Mouse (Mus musculus) heart, postnatal 0 days (tissue): ENCODE measurements around the gene 1700015F17Rik. TPM values are rescaled to one million over a fixed set of nuclear protein-coding genes. Genes with fewer than 3 reads are reported as not detected.

Experiments used
- ATAC-seq: fragments of 200-750 bp; cut with Nextera tagmentation; 2 replicates; pipeline ENCODE4 v1.8.0; 2017; ENCODE audit warnings: low read depth, moderate number of reproducible peaks, moderate library complexity; ENCODE audit not compliant: insufficient read depth
- DNase-seq: peaks from one replicate; pipeline ENCODE4 v3.0.0-alpha.2; 2016; ENCODE audit warnings: low spot score
- H3K27ac ChIP-seq: fragments of 300-500 bp; sonication (generic); 2 replicates; pipeline ENCODE4 v1.5.1; 2014; ENCODE audit warnings: low read depth, mild to moderate bottlenecking
- H3K27me3 ChIP-seq: fragments of 300-500 bp; sonication (generic); 2 replicates; pipeline ENCODE4 v1.6.1; 2014; ENCODE audit warnings: low read length, mixed read lengths; ENCODE audit not compliant: control insufficient read depth, insufficient read depth
- H3K36me3 ChIP-seq: fragments of 300-500 bp; sonication (generic); replicated peaks from 2 replicates; pipeline ENCODE4 v1.6.1; 2014; ENCODE audit warnings: low read length, mixed read lengths; ENCODE audit not compliant: control insufficient read depth, insufficient read depth
- H3K4me1 ChIP-seq: fragments of 300-500 bp; sonication (generic); 2 replicates; pipeline ENCODE4 v1.6.1; 2014; ENCODE audit warnings: antibody characterized with exemption; ENCODE audit not compliant: control insufficient read depth, insufficient read depth
- H3K4me2 ChIP-seq: fragments of 300-500 bp; sonication (generic); 2 replicates; pipeline ENCODE4 v1.6.1; 2014; ENCODE audit warnings: low read depth, mild to moderate bottlenecking, low read length, moderate library complexity
- H3K4me3 ChIP-seq: fragments of 300-500 bp; sonication (generic); 2 replicates; pipeline ENCODE4 v1.5.1; 2014; ENCODE audit warnings: low read depth, low read length
- H3K9ac ChIP-seq: fragments of 300-500 bp; sonication (generic); replicated peaks from 2 replicates; pipeline ENCODE4 v1.6.1; 2014; ENCODE audit warnings: low read depth, low read length, mixed read lengths
- H3K9me3 ChIP-seq: fragments of 300-500 bp; sonication (generic); replicated peaks from 2 replicates; pipeline ENCODE4 v1.6.1; 2016; ENCODE audit warnings: low read length; ENCODE audit not compliant: control insufficient read depth
- CTCF ChIP-seq: IDR thresholded peaks from 2 replicates; pipeline ENCODE4 v1.5.1; 2016; ENCODE audit warnings: antibody characterized with exemption, control low read depth, low read depth
- EP300 ChIP-seq: IDR thresholded peaks from 2 replicates; pipeline ENCODE4 v1.6.1; 2016; ENCODE audit warnings: antibody characterized with exemption, low read depth
- WGBS: fragments of 180-500 bp; shearing (Covaris S2); extraction: QIAGEN DNeasy Blood & Tissue Kit; methylation state at CpG from one replicate; pipeline ENCODE4 v1.1.7; 2014; 5-methylcytosine and 5-hydroxymethylcytosine counted together
- polyA plus RNA-seq: library from polyadenylated mRNA; unstranded; fragments of >200 nt; fragmentation: Nextera tagmentation; extraction: Ambion mirVana; gene quantifications from 2 replicates; pipeline ENCODE4 v1.2.1, GENCODE M21; 2015
- total RNA-seq: library from RNA; depleted of rRNA; stranded (reverse); fragments of >200 nt; gene quantifications from 2 replicates; pipeline ENCODE4 v1.2.3, GENCODE M21; 2014; ENCODE audit warnings: low replicate concordance; rRNA removed

1700015F17Rik gene
- total RNA-seq = not detected in 2 replicates
- not detected in 2 replicates for polyA plus RNA-seq

DNA sequence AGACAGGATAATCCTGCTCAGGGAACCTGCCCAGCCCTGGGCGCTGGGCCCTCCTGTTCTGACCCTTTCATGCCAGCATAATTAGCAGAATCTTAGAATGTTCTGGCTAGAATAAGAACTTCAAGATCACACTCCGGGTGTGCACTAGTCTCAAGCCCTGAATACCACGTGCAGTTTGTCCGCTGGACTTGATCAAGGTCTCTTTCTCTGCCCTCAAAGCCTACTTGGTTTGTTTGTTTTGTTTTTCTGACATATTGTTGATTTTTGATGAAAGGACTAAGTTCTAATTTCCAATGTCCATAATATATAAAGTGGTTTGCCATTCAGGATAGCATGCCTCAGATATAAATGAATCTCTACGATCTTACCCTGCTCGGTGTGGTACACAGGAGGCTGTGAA, at the start of gene 1700015F17Rik:
Gene 1700015F17Rik, minus strand, starts transcription at position 101 of the 400 bp plus-strand sequence.
- TF ChIP-seq CTCF = no peak
- no peak for TF ChIP-seq EP300
- 90% methylated on average over 6 of the region's 6 CpGs for WGBS
- H3K27ac ChIP-seq = no peak within 1 kb of the TSS
- no peaks in the 10 kb centered on the region for H3K36me3 ChIP-seq
- H3K27me3 ChIP-seq = no peaks in the 10 kb centered on the region
- no peak for ATAC-seq
- H3K4me3 ChIP-seq = no peak within 1 kb of the TSS
- no peak for DNase-seq
- H3K9ac ChIP-seq = no peak within 1 kb of the TSS
- H3K4me2 ChIP-seq = no peak within 1 kb of the TSS
- H3K9me3 ChIP-seq = no peaks in the 10 kb centered on the region
- H3K4me1 ChIP-seq = 0 out of 2 replicates have a peak, but pooled peaks cover 8% of the 10 kb centered on the region

- H3K4me1 ChIP-seq = peaks cover 2% of the 10 kb centered on the region
- TF ChIP-seq CTCF (no peak), EP300 (no peak)
- WGBS = 78% methylated on average over 5 of the region's 5 CpGs
- no peak for DNase-seq
- H3K27ac ChIP-seq = no peak overlapping the region
- H3K9me3 ChIP-seq = no peaks in the 10 kb centered on the region
- peaks cover 7% of the 10 kb centered on the region for H3K36me3 ChIP-seq
- H3K27me3 ChIP-seq = no peaks in the 10 kb centered on the region
- ATAC-seq = no peak
- H3K4me2 ChIP-seq = 0 out of 2 replicates have a peak overlapping the region, but pooled peaks have one; percentile 85
- no peak overlapping the region for H3K9ac ChIP-seq
- H3K4me3 ChIP-seq = no peak overlapping the region
Measured at GRCm38 (mm10) chr5:5515411-5515810, 36.5 kb upstream of the 1700015F17Rik start.

- no peaks in the 10 kb centered on the region for H3K9me3 ChIP-seq
- DNase-seq (peak; percentile 96), ATAC-seq (peak; percentile 95)
- no peaks in the 10 kb centered on the region for H3K27me3 ChIP-seq
- peaks cover 6% of the 10 kb centered on the region for H3K4me1 ChIP-seq
- H3K4me2 ChIP-seq = peak within 1 kb of the TSS; percentile 85
- peak within 1 kb of the TSS; percentile 94 for H3K27ac ChIP-seq
- WGBS = under 1% methylated on average over 73 of the region's 79 CpGs
- H3K4me3 ChIP-seq = peak within 1 kb of the TSS; percentile 76
- TF ChIP-seq EP300 (0 out of 2 replicates have a peak, but pooled peaks have one; percentile 34), CTCF (no peak)
- H3K36me3 ChIP-seq = peaks cover 7% of the 10 kb centered on the region
- H3K9ac ChIP-seq = peak within 1 kb of the TSS; percentile 68
Measured at GRCm38 (mm10) chr5:5514196-5515076, 35.5 kb upstream of the 1700015F17Rik start, which contains the start of gene Cldn12. TSS of gene Cldn12 (minus strand) at chr5:5514958.

DNA sequence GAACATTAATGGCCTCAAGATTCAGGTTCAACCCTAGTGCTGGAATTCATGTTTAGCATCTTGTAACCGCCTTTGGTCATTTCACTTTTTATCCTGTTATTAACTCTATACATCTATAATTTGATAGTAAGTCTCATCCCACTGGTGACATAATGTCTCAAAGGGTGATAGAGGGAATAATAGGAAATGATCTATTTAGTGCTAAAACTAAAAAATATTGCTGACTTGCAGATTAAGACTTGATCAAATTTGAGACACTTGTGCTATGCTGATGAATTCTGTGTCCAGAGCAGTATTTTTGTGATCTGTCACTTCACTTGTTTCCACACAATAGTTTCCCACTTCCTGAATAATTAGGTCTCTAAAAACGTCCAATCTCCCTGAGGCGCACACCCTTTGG, 32.5 kb upstream of the 1700015F17Rik start:
- TF ChIP-seq EP300 = no peak
- no peak for TF ChIP-seq CTCF
- Histone ChIP-seq H3K4me2 (no peak overlapping the region), H3K36me3 (peaks cover 25% of the 10 kb centered on the region), H3K4me1 (peaks cover 6% of the 10 kb centered on the region), H3K9me3 (no peaks in the 10 kb centered on the region), H3K27me3 (no peaks in the 10 kb centered on the region), H3K27ac (no peak overlapping the region), H3K4me3 (no peak overlapping the region), H3K9ac (no peak overlapping the region)
- no peak for DNase-seq
- ATAC-seq = no peak
- WGBS = 80% methylated on average over 3 of the region's 3 CpGs

- no peak overlapping the region for H3K4me2 ChIP-seq
- no peak for DNase-seq
- WGBS = 45% methylated on average over 5 of the region's 5 CpGs
Measured at GRCm38 (mm10) chr5:5510989-5511388, 32.0 kb upstream of the 1700015F17Rik start.

More at GRCm38 (mm10) chr5:5510989-5511388, 32.0 kb upstream of the 1700015F17Rik start:
- Histone ChIP-seq H3K9ac (no peak overlapping the region), H3K4me3 (no peak overlapping the region), H3K27me3 (no peaks in the 10 kb centered on the region), H3K4me1 (peaks cover 6% of the 10 kb centered on the region), H3K36me3 (peaks cover 25% of the 10 kb centered on the region), H3K9me3 (no peaks in the 10 kb centered on the region), H3K27ac (0 out of 2 replicates have a peak overlapping the region, but pooled peaks have one; percentile 8)
- no peak for TF ChIP-seq EP300
- ATAC-seq = no peak
